Mouse (Mus musculus) embryo, embryonic 10 days (tissue): Measurements from ENCODE around the gene Ankrd13b.
A peak's percentile ranks its signal among the peaks of the same experiment; 100 is the strongest.
"Not testable (repeated sequence)": the region's sequence is repeated elsewhere in the genome, so short reads cannot be mapped to it uniquely, and the experiment has no call there.

Experiments used
- DNase-seq: peaks from one replicate; pipeline ENCODE4 v3.0.0-alpha.2; 2015; ENCODE audit warnings: low spot score

Ankrd13b gene

GRCm38 (mm10) chr11:77489591-77490235 lies at the start of gene Ankrd13b:
Gene Ankrd13b (minus strand): TSS chr11:77489678.
- DNase-seq = peak; percentile 94

GRCm38 (mm10) chr11:77532202-77532846 lies 42.8 kb upstream of the Ankrd13b start:
- no peak for DNase-seq

- no peak for DNase-seq
Measured at GRCm38 (mm10) chr11:77530862-77531261, 41.4 kb upstream of the Ankrd13b start.

GRCm38 (mm10) chr11:77529644-77530043 lies 40.2 kb upstream of the Ankrd13b start:
- no peak for DNase-seq

GRCm38 (mm10) chr11:77528420-77528819 lies 38.9 kb upstream of the Ankrd13b start:
- not testable (repeated sequence) for DNase-seq

- DNase-seq = no peak
Measured at GRCm38 (mm10) chr11:77525804-77526486, 36.5 kb upstream of the Ankrd13b start.

- DNase-seq = no peak
Measured at GRCm38 (mm10) chr11:77520601-77521529, 31.4 kb upstream of the Ankrd13b start.

GRCm38 (mm10) chr11:77519043-77519442 lies 29.6 kb upstream of the Ankrd13b start, which contains the start of gene Gm10392:
Gene Gm10392 (minus strand): TSS chr11:77519198.
- DNase-seq = no peak

GRCm38 (mm10) chr11:77518051-77518798 lies 28.7 kb upstream of the Ankrd13b start:
- DNase-seq = no peak

GRCm38 (mm10) chr11:77516553-77517425 lies 27.3 kb upstream of the Ankrd13b start:
- DNase-seq = peak; percentile 27

GRCm38 (mm10) chr11:77515637-77516552 lies 26.4 kb upstream of the Ankrd13b start, which contains the start of gene Trp53i13:
Gene Trp53i13 (minus strand): TSS chr11:77515980.
- peak; percentile 45 for DNase-seq

- peak; percentile 87 for DNase-seq
Measured at GRCm38 (mm10) chr11:77514832-77515636, 25.6 kb upstream of the Ankrd13b start, which contains the start of gene Abhd15. Gene Abhd15 (plus strand): TSS chr11:77515121.

- peak; percentile 54 for DNase-seq
Measured at GRCm38 (mm10) chr11:77514281-77514831, 24.9 kb upstream of the Ankrd13b start.

- peak; percentile 53 for DNase-seq
Measured at GRCm38 (mm10) chr11:77513811-77514170, 24.3 kb upstream of the Ankrd13b start.

- DNase-seq = peak; percentile 89
Measured at GRCm38 (mm10) chr11:77512891-77513810, 23.7 kb upstream of the Ankrd13b start.

- DNase-seq = no peak
Measured at GRCm38 (mm10) chr11:77511336-77511735, 21.9 kb upstream of the Ankrd13b start.
